Mouse (Mus musculus) megakaryocyte, embryonic 14.5 days (primary cell): Measurements from ENCODE around the gene A1cf. TPM values are rescaled to one million over a fixed set of nuclear protein-coding genes. Genes with fewer than 3 reads are reported as not detected.

Experiments used
- H3K27me3 ChIP-seq: replicated peaks from 2 replicates; pipeline ENCODE3; 2012; ENCODE audit warnings: inconsistent platforms
- H3K36me3 ChIP-seq: replicated peaks from 2 replicates; pipeline ENCODE3; 2012; ENCODE audit warnings: low read length, inconsistent platforms, mixed read lengths
- H3K4me1 ChIP-seq: 2 replicates; pipeline ENCODE4 v1.6.1; 2012; ENCODE audit warnings: inconsistent platforms
- H3K4me3 ChIP-seq: replicated peaks from 2 replicates; pipeline ENCODE3; 2012; ENCODE audit warnings: moderate library complexity, mild to moderate bottlenecking, inconsistent platforms
- H3K9me3 ChIP-seq: 2 replicates; pipeline ENCODE4 v1.6.1; 2012; ENCODE audit warnings: inconsistent platforms
- FLI1 ChIP-seq: IDR thresholded peaks from 2 replicates; pipeline ENCODE4 v1.6.1; 2012; ENCODE audit warnings: low read length, inconsistent platforms, mixed read lengths
- GATA1 ChIP-seq: IDR thresholded peaks from 3 replicates; pipeline ENCODE4 v1.6.1; 2012; ENCODE audit warnings: mixed read lengths, low read length, inconsistent platforms, borderline replicate concordance
- polyA plus RNA-seq: library from polyadenylated mRNA; stranded (reverse); fragments of >175 nt; gene quantifications from 2 replicates; pipeline ENCODE4 v1.2.3, GENCODE M21; 2012; ENCODE audit warnings: low replicate concordance; ENCODE audit not compliant: insufficient read depth

A1cf gene
- polyA plus RNA-seq, 1 experiment, result not detected

GRCm38 (mm10) chr19:31950793-31951489 is 82.4 kb downstream of the A1cf start:
- Histone ChIP-seq H3K36me3 (no peaks in the 10 kb centered on the region), H3K4me3 (no peak overlapping the region), H3K4me1 (peaks cover 26% of the 10 kb centered on the region), H3K9me3 (no peaks in the 10 kb centered on the region), H3K27me3 (no peaks in the 10 kb centered on the region)
- no peak for TF ChIP-seq GATA1
- TF ChIP-seq FLI1, result no peak

DNA sequence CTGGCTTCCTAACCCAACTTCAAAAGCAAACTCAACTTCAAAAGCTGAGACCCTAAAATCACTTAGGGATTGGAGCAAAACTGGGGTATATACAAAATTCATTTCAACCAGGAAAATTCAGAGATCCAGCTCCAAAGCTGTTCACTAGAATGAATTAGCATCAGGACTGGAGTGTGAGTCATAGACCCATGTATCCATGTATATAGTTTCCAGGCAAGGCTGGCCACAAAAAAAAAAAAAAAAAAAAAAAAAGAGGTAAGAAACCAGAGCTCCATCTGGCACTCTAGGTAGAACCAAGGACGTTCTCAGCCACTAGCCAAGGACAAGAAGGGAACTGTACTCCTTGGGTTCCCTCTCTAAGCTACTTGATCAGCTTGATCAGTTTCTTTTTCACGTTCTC is 85.2 kb downstream of the A1cf start:
- Histone ChIP-seq H3K4me1 (peaks cover 19% of the 10 kb centered on the region), H3K4me3 (no peak overlapping the region)

DNA sequence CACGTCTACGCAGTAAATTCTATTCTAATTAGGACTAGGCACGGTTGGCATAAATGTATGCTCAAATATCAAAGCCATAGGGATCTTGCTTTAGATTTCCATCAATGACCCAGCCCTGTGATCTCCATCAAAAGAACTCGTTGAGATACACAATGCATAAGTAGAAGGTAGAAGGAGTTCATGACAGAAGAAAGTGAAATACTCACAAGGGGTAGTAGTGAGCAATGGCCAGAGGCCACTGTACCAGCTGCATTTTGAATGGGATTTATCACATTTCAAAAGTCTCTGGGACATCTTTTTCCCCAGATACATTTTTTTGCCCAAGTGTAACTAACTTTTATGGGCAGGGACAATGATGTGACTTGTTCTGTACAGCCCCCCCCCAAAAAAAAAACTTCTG is 85.7 kb downstream of the A1cf start:
- peaks cover 19% of the 10 kb centered on the region for H3K4me1 ChIP-seq
- no peak overlapping the region for H3K4me3 ChIP-seq
- H3K27me3 ChIP-seq, result no peaks in the 10 kb centered on the region
- no peaks in the 10 kb centered on the region for H3K9me3 ChIP-seq
- TF ChIP-seq GATA1 (no peak), FLI1 (no peak)
- H3K36me3 ChIP-seq, result no peaks in the 10 kb centered on the region

More for the DNA sequence above, 85.2 kb downstream of the A1cf start:
- no peaks in the 10 kb centered on the region for H3K36me3 ChIP-seq
- H3K9me3 ChIP-seq, result no peaks in the 10 kb centered on the region
- TF ChIP-seq GATA1 (no peak), FLI1 (no peak)
- no peaks in the 10 kb centered on the region for H3K27me3 ChIP-seq

DNA sequence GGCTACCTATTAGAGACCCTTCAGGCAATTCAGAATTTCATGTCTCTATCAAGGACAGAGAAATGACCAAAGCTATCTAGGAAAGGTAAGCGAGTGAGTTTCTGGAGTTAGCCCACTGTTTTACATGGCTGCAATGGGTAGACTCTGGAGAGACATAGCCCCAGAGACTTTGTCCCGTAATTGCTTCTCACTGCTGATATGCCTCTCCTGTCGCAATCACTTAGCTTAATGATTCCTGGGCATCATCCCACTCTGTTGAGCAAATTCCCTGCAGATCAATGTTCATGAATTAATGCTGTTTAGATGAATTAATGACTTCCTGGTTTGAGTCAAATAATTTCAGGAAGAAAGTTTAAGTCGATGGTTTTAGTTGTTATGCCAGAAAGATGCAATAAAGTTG is 86.1 kb downstream of the A1cf start:
- no peaks in the 10 kb centered on the region for H3K9me3 ChIP-seq
- TF ChIP-seq FLI1 (no peak), GATA1 (no peak)
- no peaks in the 10 kb centered on the region for H3K27me3 ChIP-seq
- no peaks in the 10 kb centered on the region for H3K36me3 ChIP-seq
- H3K4me3 ChIP-seq, result no peak overlapping the region
- H3K4me1 ChIP-seq, result peaks cover 19% of the 10 kb centered on the region

- Histone ChIP-seq H3K4me3 (no peak overlapping the region), H3K36me3 (no peaks in the 10 kb centered on the region), H3K27me3 (no peaks in the 10 kb centered on the region), H3K4me1 (peaks cover 21% of the 10 kb centered on the region), H3K9me3 (no peaks in the 10 kb centered on the region)
- no peak for TF ChIP-seq FLI1
- no peak for TF ChIP-seq GATA1
Observed at GRCm38 (mm10) chr19:31956359-31956758, 87.8 kb downstream of the A1cf start.

GRCm38 (mm10) chr19:31960434-31960833 is 91.9 kb downstream of the A1cf start:
- TF ChIP-seq FLI1 (no peak), GATA1 (no peak)

DNA sequence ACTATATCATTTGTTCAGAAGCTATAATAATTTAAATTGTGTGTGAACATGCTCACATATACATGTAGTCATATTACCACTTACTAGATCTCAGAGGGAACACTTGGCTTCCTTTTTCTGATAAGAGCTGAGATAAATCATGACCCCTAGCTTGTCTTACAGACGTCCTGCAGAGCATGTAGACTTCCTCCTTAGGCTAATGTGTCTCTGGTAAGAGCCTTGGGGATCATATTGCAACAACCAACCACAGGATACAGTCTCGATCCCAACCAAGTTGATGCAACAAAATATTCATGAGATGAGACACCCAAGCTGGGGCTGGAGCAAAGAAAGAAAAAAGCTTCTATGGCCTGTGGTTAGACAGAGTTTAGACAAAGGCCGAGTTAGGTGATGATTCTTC is 94.6 kb downstream of the A1cf start:
- Histone ChIP-seq H3K36me3 (no peaks in the 10 kb centered on the region), H3K4me3 (no peak overlapping the region), H3K9me3 (no peaks in the 10 kb centered on the region), H3K27me3 (no peaks in the 10 kb centered on the region), H3K4me1 (peaks cover 25% of the 10 kb centered on the region)
- TF ChIP-seq FLI1 (no peak), GATA1 (no peak)

More at GRCm38 (mm10) chr19:31960434-31960833, 91.9 kb downstream of the A1cf start:
- Histone ChIP-seq H3K36me3 (no peaks in the 10 kb centered on the region), H3K4me1 (peaks cover 31% of the 10 kb centered on the region), H3K9me3 (no peaks in the 10 kb centered on the region), H3K4me3 (no peak overlapping the region), H3K27me3 (no peaks in the 10 kb centered on the region)

DNA sequence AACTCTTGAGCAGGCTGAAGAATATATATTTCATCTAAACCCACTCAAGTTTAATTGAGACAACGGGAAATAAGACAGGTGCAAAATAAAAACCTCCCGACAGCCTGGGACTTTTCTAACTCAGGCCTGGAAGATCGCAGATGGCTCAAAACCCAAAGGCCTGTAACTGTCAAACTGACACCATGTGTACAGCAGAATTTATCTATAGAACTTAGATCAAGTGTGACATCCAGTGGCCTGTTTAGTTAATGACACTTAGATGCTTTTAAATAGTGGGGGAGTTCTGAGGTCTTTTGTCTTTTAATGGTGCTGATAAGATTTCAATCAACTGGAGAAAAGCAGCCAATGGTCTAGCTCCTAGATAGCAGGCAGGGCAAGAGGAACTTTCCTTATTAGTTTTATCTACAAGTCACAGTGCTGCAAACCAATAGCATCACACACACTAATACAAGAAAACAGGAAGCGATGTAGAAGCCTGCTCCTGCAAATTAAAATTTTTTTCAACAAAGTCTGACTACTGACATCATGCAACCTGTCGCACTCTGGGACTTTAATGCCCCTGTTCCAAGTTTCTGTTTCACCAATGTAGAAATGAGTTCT is 99.5 kb downstream of the A1cf start:
- Histone ChIP-seq H3K4me3 (no peak overlapping the region), H3K4me1 (peaks cover 45% of the 10 kb centered on the region), H3K36me3 (no peaks in the 10 kb centered on the region), H3K9me3 (no peaks in the 10 kb centered on the region), H3K27me3 (peaks cover 2% of the 10 kb centered on the region)
- no peak for TF ChIP-seq FLI1
- no peak for TF ChIP-seq GATA1

DNA sequence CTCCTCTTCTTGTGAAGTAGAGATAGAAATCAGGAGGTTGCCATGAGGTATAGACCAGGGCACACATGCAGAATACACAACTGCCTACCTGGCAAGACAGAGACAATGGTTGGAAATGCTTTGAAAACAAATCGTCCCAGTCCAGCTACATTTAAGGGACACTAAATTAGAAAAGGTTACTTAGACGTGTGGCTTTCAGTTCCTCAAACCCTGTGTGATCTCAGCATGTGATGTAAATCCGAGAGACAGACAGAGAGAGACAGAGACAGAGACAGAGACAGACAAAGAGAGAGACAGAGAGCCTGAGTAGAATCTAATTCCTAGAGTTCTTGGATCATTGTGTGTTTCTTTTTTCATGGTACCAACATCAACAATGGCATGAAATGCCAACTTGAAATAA is 102.8 kb downstream of the A1cf start:
- TF ChIP-seq GATA1 (no peak), FLI1 (no peak)

DNA sequence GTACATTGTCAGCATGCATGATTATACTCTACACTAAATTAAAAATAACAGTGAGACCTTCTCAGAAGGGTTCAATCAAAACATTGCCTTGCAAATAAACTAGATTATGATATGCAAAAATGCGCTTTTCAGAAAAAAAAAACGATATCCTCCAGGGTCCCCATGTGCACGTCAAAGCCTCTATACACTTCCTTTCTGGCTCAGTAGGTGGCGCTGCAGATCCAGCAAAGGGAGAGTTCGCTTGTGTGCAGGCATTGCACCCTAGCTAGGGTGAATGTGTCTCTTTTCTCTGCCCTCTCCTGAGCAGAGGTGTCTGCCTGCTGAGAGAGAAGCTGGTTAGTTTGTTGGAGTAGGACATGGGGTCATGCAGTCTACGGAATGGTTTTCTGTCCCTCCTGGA is 103.4 kb downstream of the A1cf start:
- Histone ChIP-seq H3K27me3 (peaks cover 2% of the 10 kb centered on the region), H3K36me3 (no peaks in the 10 kb centered on the region), H3K4me1 (peaks cover 41% of the 10 kb centered on the region), H3K9me3 (no peaks in the 10 kb centered on the region), H3K4me3 (peak overlapping the region; percentile 2)
- TF ChIP-seq FLI1 (no peak), GATA1 (no peak)

More for the DNA sequence above, 102.8 kb downstream of the A1cf start:
- no peaks in the 10 kb centered on the region for H3K36me3 ChIP-seq
- peaks cover 40% of the 10 kb centered on the region for H3K4me1 ChIP-seq
- H3K9me3 ChIP-seq, result no peaks in the 10 kb centered on the region
- no peak overlapping the region for H3K4me3 ChIP-seq
- H3K27me3 ChIP-seq, result peaks cover 2% of the 10 kb centered on the region
